Mouse (Mus musculus): ENCODE data around the gene Lman1l.

- TF ChIP-seq POLR2A (IDR thresholded peaks at IDR 0.05; ENCODE audit: borderline replicate concordance, control insufficient read depth, low read depth, low read length), result no peak
- TF ChIP-seq CTCF (IDR thresholded peaks at IDR 0.05; ENCODE audit: control insufficient read depth, insufficient read depth, low read length), result no peak
These were observed 6.6 kb upstream of the Lman1l start for GRCm38 (mm10) chr9:57627191-57627590.
